Mouse (Mus musculus) Patski (cell line): ENCODE measurements at regions not wholly inside any gene's neighbourhood (a gene's known extent, or its start where the extent isn't known, plus 50 kb on each side); places are given as distances from the start of the nearest gene placed in this dataset.

Experiments
- ATAC-seq: fragments of 100-300 bp; one replicate; pipeline ENCODE4 v1.8.0; 2021
- CTCF ChIA-PET: fragments of 350-600 bp; sonication (Branson Sonifier 250); formaldehyde crosslinking; loops from one replicate; lab custom pipeline; 2022; ENCODE audit warnings: inconsistent platforms; lab: Charles Lee
- POLR2A ChIA-PET: fragments of 350-600 bp; sonication (Branson Sonifier 250); formaldehyde crosslinking; loops from one replicate; lab custom pipeline; 2022; ENCODE audit warnings: antibody characterized with exemption, inconsistent platforms; lab: Charles Lee
- DNase-seq: peaks from one replicate; pipeline ENCODE4 v3.0.0-alpha.2; 2011; ENCODE audit warnings: low read depth, low spot score
- H3K27me3 ChIP-seq: fragments of 371-371 bp; one replicate; pipeline ENCODE4 v1.5.1; 2021
- CTCF ChIP-seq: fragments of 100-300 bp; IDR thresholded peaks from one replicate; pipeline ENCODE4 v1.5.1; 2021
- in situ Hi-C: fragments of 300-500 bp; cut with MboI; formaldehyde crosslinking; loops from 3 replicates; pipeline ENCODE4 v1.11.1; 2018; ENCODE audit warnings: low pct_unique_long_range_greater_than_20kb, mixed read lengths

DNA sequence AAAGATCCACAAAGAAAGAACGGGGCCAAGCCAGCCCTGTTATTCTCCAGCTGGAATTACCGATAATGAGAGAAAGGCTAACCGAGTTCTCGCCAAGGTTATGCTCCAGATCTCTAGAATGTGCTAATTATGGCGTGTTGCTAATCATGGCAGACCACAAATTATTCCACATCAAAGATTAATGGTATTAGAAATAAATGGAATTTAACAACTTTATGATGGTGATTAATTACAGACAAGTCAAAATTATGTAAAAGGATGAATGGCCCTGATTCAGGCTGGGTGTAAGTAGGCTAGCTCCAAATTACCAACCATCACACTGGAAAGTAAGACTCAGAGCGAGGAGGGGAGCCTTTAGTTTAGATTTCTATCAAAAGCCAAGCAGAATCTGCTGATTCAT is 151.0 kb upstream of the Stac start:
- DNase-seq: no peak
- ATAC-seq: no peak
- in situ Hi-C loops: no loop called here
- no peaks in the 10 kb centered on the region for H3K27me3 ChIP-seq
- ChIA-PET POLR2A (no interaction called here), CTCF (no interaction called here)
- TF ChIP-seq CTCF: no peak

DNA sequence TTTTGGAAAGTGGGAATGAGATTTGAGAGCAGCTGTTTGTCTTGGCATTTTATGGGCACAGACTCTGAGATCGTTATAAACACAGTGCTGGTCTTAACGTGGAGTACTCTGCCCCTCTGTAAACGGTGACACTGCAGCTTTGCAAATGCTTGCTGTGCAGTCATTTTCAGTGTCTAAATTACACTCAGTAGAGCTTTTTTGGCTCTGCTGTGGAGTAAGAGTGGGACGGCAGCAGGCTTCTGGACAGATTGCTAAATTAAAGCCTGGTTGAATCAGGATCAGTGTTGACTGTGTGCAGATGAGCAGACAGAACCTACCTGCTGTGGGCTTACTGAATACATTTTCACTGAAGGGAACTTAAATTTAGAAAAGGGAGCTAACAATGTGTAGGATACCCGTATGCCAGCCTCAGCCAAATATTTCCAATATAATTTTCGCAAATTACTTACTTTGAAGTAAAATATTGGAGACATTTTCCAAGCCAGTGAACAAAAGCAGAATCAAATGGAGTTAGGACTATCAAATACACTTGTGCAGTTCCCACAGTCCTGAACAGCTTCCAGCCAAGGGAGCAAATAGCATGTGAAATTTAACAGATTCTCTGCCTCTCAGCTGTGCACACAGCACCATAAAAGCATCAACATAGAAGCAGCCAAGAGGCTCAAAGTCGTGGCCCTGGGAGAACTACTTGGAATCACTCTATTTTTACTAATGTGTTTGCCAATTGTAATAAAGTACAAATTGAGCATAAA is 148.1 kb upstream of the Stac start:
- ChIA-PET CTCF (no interaction called here), POLR2A (interaction anchor here (0.6 kb wide), 1 partner anchor 59 kb away, joined by 4 read pairs; no protein-coding TSS in a partner anchor)
- in situ Hi-C loops: no loop called here
- no peak for TF ChIP-seq CTCF
- no peaks in the 10 kb centered on the region for H3K27me3 ChIP-seq
- DNase-seq (no peak), ATAC-seq (no peak)

DNA sequence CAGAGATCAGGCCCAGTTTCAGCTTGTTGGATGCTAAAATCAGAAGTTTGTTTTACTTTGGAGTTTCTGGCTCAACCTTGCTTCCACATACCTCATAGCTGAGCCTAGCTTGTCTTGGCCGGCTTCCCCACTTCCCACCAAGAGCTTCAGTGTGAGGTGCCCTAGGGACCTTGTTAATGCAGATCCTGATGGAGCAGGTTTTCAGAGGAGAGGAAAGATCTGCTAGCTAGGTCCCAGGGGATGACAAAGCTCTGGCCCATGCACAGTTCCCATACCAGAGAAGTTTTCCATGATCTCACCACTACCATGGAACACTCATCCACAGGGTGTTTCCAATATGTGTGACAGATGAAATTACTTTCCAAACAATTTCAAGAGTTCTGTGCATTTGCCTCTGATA is 131.9 kb upstream of the Stac start:
- no peaks in the 10 kb centered on the region for H3K27me3 ChIP-seq
- no peak for DNase-seq
- TF ChIP-seq CTCF: no peak
- POLR2A ChIA-PET: no interaction called here
- CTCF ChIA-PET: interaction anchor here (0.5 kb wide), 1 partner anchor 314 kb away, joined by 3 read pairs; no protein-coding TSS in a partner anchor
- in situ Hi-C loops: no loop called here
- ATAC-seq: no peak

DNA sequence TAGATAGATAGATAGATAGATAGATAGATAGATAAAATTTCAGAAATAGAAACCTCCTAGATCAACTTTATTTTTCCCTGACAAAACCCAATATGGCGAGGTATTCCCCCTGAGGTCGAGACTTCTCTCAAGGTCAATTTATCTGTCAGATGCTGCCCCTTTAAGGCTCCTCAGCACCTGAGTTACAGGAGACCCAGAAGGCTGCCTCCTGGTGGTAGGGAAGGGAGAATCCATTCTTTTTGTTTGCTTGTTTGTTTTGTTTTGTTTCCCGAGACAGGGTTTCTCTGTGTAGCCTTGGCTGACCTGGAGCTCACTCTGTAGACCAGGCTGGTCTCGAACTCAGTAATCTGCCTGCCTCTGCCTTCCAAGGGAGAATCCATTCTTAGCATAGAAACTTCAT is 127.3 kb upstream of the Stac start:
- POLR2A ChIA-PET: interaction anchor here (0.6 kb wide), 1 partner anchor 445 kb away, joined by 3 read pairs; no protein-coding TSS in a partner anchor
- peak; percentile 52 for TF ChIP-seq CTCF
- ATAC-seq (no peak), DNase-seq (no peak)
- CTCF ChIA-PET: no interaction called here
- peaks cover 3% of the 10 kb centered on the region for H3K27me3 ChIP-seq
- in situ Hi-C loops: no loop called here

DNA sequence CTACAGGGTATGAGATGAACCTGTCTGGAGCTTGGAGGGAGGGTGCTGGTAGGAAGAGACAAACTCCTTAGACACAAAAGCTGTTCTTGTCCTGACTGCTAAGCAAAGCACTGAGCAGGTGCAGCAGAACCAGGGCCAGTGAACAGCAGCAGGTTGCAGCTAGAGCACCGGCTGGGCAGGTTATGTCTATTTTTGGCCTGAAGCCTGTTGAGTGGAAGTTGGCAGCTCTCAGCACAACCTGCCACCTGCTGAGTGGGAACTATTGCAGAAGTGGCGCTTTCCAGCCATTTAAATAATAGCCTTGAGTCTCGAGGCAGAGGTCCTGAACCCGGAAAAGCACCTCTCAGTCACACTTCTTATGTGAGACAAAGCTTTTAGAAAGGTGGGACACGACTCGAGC is 114.8 kb upstream of the Stac start:
- POLR2A ChIA-PET: no interaction called here
- DNase-seq (no peak), ATAC-seq (no peak)
- H3K27me3 ChIP-seq: no peaks in the 10 kb centered on the region
- CTCF ChIA-PET: interaction anchor here (1.3 kb wide), 1 partner anchor 309 kb away, joined by 3 read pairs; no protein-coding TSS in a partner anchor
- in situ Hi-C loops: no loop called here
- TF ChIP-seq CTCF: no peak

DNA sequence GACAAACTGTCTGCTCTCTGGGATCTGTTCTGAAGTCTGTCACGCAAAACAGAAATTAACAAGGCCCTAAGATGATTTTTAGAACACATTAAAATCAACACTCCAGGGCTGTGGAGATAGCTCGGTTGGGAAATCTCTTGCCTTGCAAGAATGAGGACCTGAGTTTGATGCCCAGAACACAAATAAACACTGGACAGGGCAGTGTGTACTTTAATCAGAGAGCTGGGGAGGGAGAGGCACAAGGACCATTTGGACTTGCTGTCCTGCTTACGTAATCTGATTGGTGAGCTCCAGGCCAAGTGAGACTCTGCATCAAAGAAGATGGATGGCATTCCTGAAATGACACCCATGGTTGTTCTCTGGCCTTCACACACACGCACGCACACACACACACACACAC is 111.2 kb upstream of the Stac start:
- ChIA-PET CTCF (no interaction called here), POLR2A (no interaction called here)
- no peak for DNase-seq
- in situ Hi-C loops: no loop called here
- ATAC-seq: no peak
- TF ChIP-seq CTCF: no peak
- H3K27me3 ChIP-seq: no peaks in the 10 kb centered on the region

DNA sequence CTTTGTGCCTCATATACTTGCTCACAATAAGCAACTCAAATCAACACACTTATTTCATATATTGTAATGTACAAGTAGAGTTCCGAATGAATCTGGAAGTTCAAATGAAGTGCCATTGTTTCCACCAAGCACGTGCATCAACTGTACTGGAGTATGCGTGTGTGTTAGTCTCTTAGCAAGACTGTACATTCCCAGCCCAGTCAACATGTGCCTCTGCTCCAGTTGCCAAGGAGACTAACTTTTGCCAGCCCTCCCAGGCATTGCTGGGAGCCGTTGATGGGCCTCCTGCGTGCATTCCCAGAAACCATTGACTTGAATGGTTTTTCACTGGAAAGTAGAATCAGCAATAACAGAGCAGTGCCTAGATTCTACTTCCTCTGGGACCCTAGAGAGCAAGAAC is 110.7 kb upstream of the Stac start:
- ChIA-PET POLR2A (no interaction called here), CTCF (no interaction called here)
- in situ Hi-C loops: no loop called here
- TF ChIP-seq CTCF: no peak
- no peaks in the 10 kb centered on the region for H3K27me3 ChIP-seq
- no peak for DNase-seq
- ATAC-seq: no peak

DNA sequence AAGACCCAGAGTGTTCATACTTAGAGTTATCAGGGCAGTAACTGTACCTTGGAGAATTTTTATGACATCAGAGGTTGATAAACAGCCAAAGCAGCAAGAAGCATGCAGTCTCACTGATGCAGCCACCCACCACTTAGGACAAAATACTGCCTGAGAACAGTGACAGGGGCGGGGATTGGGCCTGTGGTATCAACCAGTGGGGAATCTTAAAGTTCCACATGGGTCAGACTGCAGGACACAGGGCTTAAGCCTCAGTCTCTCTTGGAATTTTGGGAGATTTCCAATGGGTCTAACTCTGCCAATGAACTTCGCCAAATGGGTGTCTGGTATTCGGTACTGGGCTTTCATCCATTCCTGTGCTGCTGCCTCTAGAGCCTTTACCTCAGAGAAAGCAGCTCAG is 88.8 kb upstream of the Stac start:
- ChIA-PET CTCF (no interaction called here), POLR2A (no interaction called here)
- ATAC-seq (no peak), DNase-seq (no peak)
- H3K27me3 ChIP-seq: no peaks in the 10 kb centered on the region
- TF ChIP-seq CTCF: no peak
- in situ Hi-C loops: no loop called here

DNA sequence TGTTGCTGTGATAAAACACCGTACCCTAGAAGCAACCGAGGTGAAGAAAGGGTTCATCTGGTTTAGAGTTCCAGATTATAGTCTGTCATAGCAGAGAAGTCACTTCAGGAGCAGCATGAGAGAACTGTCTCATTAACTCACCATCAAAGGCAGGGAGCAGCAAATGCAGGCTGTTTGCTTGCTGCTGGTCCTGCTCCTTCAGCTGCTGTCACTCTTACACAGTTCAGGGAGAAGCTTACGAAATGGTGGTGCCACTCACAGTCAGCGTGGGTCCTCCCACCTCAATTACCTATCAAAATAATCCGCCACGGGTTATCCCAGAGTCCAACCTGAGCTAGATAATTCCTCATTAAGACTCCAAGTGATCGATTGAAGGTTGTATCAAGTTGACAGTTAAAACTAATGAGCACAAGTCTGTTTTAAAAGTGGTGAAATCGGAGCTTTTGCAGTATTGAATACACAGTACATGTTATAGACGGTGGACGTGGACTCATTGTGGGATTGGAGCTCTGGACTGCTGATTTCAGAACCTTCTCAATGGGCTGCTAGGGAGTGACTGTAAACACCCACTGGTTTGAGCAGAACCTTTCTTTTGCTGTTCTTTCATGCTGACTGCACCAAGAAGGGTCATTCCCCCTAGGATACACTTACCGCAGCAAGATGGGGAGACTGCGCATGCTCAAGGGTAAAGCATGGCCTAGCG is 87.4 kb upstream of the Stac start:
- no peaks in the 10 kb centered on the region for H3K27me3 ChIP-seq
- in situ Hi-C loops: no loop called here
- CTCF ChIA-PET: interaction anchor here (1.5 kb wide), 1 partner anchor 15 kb away, joined by 4 read pairs; no protein-coding TSS in a partner anchor
- TF ChIP-seq CTCF: no peak
- POLR2A ChIA-PET: no interaction called here
- no peak for ATAC-seq
- no peak for DNase-seq

DNA sequence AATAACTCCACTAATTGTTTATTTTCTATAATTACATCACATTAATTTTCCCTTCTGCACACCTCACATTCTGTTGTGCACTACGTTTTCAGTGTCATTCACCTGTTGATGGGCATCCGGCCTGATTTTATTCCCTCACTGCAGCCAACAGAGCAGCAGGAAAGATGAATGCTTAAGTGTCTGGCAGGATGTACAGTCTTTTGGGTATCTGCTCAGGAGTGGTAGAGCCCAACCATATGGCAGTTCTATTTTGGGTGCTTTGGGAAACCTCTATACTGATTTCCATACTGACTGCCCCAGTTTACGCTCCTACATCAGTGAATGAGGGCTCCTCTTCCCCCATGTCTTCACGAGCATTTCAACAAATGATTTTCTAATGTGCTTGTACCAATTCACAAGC is 84.1 kb upstream of the Stac start:
- no peak for TF ChIP-seq CTCF
- in situ Hi-C loops: no loop called here
- no peaks in the 10 kb centered on the region for H3K27me3 ChIP-seq
- no peak for ATAC-seq
- DNase-seq: no peak
- POLR2A ChIA-PET: no interaction called here
- CTCF ChIA-PET: no interaction called here

DNA sequence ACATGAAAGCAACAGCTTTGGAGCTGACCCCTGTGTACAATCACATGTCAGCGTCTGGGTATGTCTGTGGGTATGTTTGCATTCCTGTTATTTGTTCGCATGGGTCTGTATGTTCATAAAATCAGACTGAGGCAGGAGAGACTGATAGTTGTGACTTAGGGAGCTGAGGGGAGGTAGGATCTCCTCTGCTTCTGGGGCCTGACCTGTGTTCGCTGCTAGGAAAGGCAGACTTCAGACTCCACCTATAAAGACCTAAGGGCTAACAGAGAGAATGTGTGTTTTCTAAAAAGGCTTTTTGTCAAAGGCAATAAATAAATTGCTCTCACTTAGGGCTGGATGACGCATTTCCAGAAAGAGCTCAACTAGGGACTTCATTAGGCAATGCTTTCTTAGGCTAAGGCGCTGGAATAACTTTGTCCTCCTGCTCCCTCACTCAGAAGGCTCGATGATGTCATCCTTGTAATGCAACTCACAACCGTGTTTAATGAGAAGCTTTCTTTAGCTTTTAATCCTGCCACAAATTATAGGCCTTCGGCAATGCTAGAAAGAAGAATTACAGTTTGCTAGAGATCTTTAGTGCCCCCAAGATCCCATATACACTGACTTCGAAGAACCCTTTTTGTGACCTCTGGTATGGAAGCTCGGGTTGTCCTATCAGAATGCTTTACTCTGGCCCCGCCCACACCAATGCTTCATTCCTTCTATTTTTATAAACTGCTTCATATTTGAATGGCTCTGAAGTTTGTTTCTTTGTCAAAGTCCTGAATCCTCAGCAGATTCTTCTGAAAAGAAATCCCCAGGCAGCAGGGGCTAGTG is 72.7 kb upstream of the Stac start:
- no peak for TF ChIP-seq CTCF
- in situ Hi-C loops: no loop called here
- POLR2A ChIA-PET: no interaction called here
- no peak for DNase-seq
- H3K27me3 ChIP-seq: no peaks in the 10 kb centered on the region
- CTCF ChIA-PET: interaction anchor here (1.2 to 2.2 kb wide), 2 partner anchors 15 to 266 kb away, joined by 4 read pairs; no protein-coding TSS in a partner anchor
- no peak for ATAC-seq
